Mouse (Mus musculus) kidney, adult 9 months (tissue): ENCODE results near the gene Slc22a22.
A peak's percentile ranks its signal among the peaks of the same experiment; 100 is the strongest.

ENCODE experiments used
- DNase-seq: peaks from one replicate; pipeline ENCODE4 v3.0.0; 2022

Gene Slc22a22

GRCm38 (mm10) chr15:57366446-57366845 is 111.0 kb downstream of the Slc22a22 start:
- DNase-seq: no peak

DNA sequence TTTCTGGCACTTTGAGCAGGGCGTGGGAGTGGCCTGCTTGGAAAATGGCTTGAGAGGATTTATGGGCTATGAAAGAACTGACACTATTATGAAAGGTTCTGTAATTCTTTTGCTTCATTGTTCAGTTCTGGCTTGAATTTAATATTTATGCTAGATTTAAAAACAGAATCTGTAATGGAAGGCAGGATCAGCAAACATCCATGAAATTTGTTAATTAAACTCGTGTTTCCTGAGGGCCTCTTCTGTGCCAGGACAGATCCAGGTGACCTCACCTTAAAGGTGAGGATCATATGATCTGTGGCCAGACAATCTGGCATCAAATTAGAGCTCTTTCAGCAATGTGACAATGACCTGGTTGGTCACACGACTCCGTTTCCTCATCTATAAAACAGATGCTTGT is 122.1 kb downstream of the Slc22a22 start:
- DNase-seq: no peak

GRCm38 (mm10) chr15:57340499-57340898 is 136.9 kb downstream of the Slc22a22 start:
- no peak for DNase-seq

GRCm38 (mm10) chr15:57331326-57331725 is 146.1 kb downstream of the Slc22a22 start:
- peak; percentile 51 for DNase-seq

DNA sequence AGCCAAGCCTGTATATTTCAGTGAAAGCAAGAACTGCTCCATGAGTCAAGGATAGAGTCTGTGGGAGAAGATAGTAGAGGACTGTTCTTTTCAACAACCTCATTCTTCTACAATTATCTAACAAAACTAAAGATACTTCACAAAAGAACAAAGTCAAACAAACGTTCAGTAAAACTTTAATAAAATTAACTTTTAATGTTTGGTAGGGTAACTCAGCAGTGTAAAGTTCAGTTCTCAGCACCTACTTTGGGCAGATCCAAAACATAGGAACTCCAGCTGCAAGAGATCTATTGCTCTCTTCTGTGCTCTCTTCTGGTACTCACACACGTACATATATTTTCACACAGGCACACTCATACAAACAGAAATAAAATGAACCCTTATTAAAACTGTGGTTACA is 159.4 kb downstream of the Slc22a22 start:
- peak; percentile 66 for DNase-seq

GRCm38 (mm10) chr15:57316486-57316885 is 160.9 kb downstream of the Slc22a22 start:
- no peak for DNase-seq

- DNase-seq: no peak
These were observed 174.7 kb downstream of the Slc22a22 start for GRCm38 (mm10) chr15:57302710-57303109.

DNA sequence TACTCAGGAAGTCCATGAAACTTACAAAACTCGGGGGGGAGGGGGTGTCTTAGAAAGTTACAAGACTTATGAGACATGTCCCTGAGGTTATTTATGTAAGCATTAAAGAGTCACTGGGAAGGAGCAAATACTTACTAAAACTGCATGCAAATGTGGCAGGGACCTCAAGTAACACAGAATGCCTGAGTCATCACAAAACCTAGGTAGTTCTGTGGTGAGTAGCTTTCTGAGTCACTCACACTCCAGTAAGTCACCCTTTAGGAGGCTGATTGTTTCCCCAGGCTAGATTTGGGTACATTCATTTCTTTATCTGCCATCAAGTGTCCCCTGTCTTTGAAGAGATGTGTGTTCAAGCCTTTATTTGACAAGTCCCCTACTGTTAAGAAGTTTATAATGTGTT is 198.9 kb downstream of the Slc22a22 start:
- DNase-seq: no peak

DNA sequence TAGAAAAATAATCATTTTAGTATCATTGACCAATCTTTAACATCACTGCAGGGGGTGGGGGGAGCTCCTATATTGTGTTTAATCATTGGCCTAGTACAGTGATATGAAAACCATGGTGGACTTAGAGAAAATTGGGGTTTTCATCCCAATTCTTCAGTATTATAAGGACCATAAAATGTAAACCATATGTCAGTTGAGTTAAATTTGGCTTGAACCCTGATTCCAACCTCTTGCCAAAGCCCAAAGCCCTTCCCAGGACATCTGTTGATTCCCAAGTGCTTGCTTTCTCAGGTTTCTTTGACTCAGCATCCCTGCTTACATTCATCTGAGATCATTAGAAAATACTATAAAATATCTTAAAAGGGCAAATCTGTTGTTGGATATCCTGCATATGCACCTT is 201.0 kb downstream of the Slc22a22 start:
- no peak for DNase-seq

DNA sequence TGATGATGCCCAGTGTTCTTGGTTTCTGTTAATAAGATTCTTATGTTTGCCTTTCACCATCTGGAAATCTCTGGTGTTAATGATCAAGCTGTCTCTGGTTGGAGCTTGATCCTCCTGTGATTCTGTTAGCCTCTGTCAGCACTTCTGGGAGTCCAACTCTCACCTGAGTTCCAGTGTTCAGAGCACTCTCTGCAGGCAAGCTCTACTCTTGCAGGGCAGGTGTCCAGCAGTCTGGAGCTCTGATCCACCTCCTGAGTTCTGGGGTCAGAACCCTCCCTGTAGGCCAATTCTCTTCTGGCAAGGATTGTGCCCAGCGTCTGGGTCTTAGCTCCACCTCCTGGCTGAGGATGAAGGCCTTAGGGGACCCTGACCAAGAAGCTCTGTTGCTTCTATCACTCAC is 237.4 kb downstream of the Slc22a22 start:
- peak; percentile 89 for DNase-seq

- peak; percentile 13 for DNase-seq
These were observed 247.0 kb downstream of the Slc22a22 start for GRCm38 (mm10) chr15:57230439-57230838.

DNA sequence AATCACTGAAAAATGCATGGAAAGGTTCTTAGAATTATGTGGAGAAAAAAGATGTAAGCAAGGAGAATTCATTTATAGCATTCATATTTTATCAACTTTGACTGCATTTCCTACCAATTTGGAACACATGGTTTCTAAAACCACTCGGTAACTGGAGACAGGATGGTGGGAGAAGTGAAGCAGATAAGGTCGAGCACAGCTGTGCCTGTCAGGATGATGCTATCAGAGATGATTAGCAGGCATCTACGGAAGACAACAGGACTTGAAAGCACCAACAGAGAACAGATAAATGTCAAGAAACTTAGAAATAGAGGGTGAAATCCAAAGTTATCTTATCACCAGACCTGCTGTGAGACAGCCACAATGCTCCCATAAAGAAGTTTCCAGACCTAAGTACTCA is 272.1 kb downstream of the Slc22a22 start:
- no peak for DNase-seq

GRCm38 (mm10) chr15:57204444-57204930 is 272.9 kb downstream of the Slc22a22 start:
- no peak for DNase-seq
